Mouse (Mus musculus) lung, postnatal 0 days (tissue): ENCODE measurements around the gene Lrrc27. TPM values are rescaled to one million over a fixed set of nuclear protein-coding genes. Genes with fewer than 3 reads are reported as not detected.

Experiments used
- ATAC-seq: fragments of 200-750 bp; cut with Nextera tagmentation; 2 replicates; pipeline ENCODE4 v1.8.0; 2017; ENCODE audit warnings: moderate library complexity
- DNase-seq: peaks from one replicate; pipeline ENCODE4 v3.0.0-alpha.2; 2016; ENCODE audit warnings: low spot score
- H3K27ac ChIP-seq: fragments of 300-500 bp; sonication (generic); 2 replicates; pipeline ENCODE4 v1.5.1; 2014; ENCODE audit warnings: antibody characterized with exemption, mild to moderate bottlenecking, low read length, mixed read lengths
- H3K27me3 ChIP-seq: fragments of 300-500 bp; sonication (generic); replicated peaks from 2 replicates; pipeline ENCODE4 v1.6.1; 2014; ENCODE audit warnings: low read length, mixed read lengths; ENCODE audit not compliant: insufficient read depth
- H3K36me3 ChIP-seq: fragments of 300-500 bp; sonication (generic); 2 replicates; pipeline ENCODE4 v1.6.1; 2014; ENCODE audit warnings: low read length, mixed read lengths; ENCODE audit not compliant: insufficient read depth
- H3K4me1 ChIP-seq: fragments of 300-500 bp; sonication (generic); 2 replicates; pipeline ENCODE4 v1.6.1; 2014; ENCODE audit warnings: antibody characterized with exemption, low read depth, low read length, mixed read lengths; ENCODE audit not compliant: insufficient read depth
- H3K4me2 ChIP-seq: fragments of 300-500 bp; sonication (generic); replicated peaks from 2 replicates; pipeline ENCODE4 v1.6.1; 2014; ENCODE audit warnings: low read depth, mild to moderate bottlenecking, low read length, moderate library complexity, mixed read lengths
- H3K4me3 ChIP-seq: fragments of 300-500 bp; sonication (generic); 2 replicates; pipeline ENCODE4 v1.5.1; 2014; ENCODE audit warnings: low read depth, low read length
- H3K9ac ChIP-seq: fragments of 300-500 bp; sonication (generic); replicated peaks from 2 replicates; pipeline ENCODE4 v1.6.1; 2014; ENCODE audit warnings: low read depth, mild to moderate bottlenecking
- H3K9me3 ChIP-seq: fragments of 300-500 bp; sonication (generic); 2 replicates; pipeline ENCODE4 v1.6.1; 2016; ENCODE audit warnings: low read length, mixed read lengths
- CTCF ChIP-seq: IDR thresholded peaks from 2 replicates; pipeline ENCODE4 v1.5.1; 2016; ENCODE audit warnings: antibody characterized with exemption, mild to moderate bottlenecking
- EP300 ChIP-seq: IDR thresholded peaks from 2 replicates; pipeline ENCODE4 v1.6.1; 2016; ENCODE audit warnings: antibody characterized with exemption, mild to moderate bottlenecking, control low read depth
- WGBS: fragments of 180-500 bp; shearing (Covaris S2); extraction: QIAGEN DNeasy Blood & Tissue Kit; methylation state at CpG from one replicate; pipeline ENCODE4 v1.1.7; 2014; 5-methylcytosine and 5-hydroxymethylcytosine counted together
- polyA plus RNA-seq: library from polyadenylated mRNA; unstranded; fragments of >200 nt; fragmentation: Nextera tagmentation; extraction: Ambion mirVana; gene quantifications from 2 replicates; pipeline ENCODE4 v1.2.1, GENCODE M21; 2015

Gene Lrrc27
- polyA plus RNA-seq, result 2.3 and 2.7 TPM in 2 replicates

DNA sequence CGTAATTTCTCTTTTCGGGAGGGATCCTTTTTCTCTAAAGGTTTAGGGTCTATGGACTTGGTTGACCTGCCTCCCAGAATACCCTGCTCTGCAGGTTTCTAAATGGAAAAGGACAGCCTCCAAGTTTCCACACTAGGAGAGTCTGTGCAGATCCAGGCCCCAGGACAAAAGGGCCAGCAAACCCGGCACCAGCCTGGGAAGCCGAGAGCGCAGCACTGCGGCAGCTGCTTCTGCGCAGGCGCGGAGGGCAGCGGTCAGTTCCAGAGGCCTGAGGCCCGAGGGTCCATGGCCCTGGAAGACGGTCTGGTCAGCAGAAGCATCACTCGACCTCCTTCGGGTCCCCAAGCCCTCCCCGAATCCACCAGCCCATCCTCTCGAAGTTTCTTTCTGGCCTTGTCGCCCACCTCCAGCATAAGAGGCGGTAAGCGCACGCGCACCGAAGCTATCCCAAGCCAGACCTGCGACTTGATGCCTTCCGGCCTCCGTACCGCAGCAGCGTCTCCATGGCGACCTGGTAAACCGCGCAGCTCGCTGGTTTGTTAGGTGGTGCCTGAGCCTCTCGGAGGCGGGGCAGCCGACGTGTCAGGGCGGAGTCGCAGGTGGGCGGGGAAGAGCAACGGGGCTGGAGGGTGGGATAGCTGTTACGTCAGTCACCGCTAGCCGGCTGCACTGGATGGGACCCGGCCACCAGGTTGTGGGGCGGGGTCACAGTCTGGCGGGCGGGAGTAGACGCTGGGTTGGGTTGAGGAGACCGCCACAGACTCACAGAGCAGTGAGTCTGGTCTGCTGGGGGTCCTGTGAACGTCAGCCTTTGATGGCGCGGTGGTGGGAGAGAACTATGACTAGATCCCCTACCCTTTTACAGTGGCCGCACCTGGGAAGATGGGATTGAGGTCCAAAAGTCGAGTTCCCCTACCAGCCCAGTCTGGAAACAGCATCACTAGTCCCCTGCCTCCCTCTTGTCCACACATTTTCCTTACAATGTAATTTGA, at the start of gene Lrrc27, which contains the start of gene Stk32c:
TSS of gene Lrrc27 (plus strand) at position 235 of the 992 bp plus-strand sequence.
TSS of gene Stk32c (minus strand) at position 554 of the 992 bp plus-strand sequence.
- H3K4me2 ChIP-seq, result peak within 1 kb of the TSS; percentile 63
- ATAC-seq, result peak; percentile 98
- H3K9me3 ChIP-seq, result no peaks in the 10 kb centered on the region
- peaks cover 11% of the 10 kb centered on the region for H3K4me1 ChIP-seq
- peak within 1 kb of the TSS; percentile 56 for H3K4me3 ChIP-seq
- H3K36me3 ChIP-seq, result no peaks in the 10 kb centered on the region
- H3K27me3 ChIP-seq, result no peaks in the 10 kb centered on the region
- peak within 1 kb of the TSS; percentile 77 for H3K27ac ChIP-seq
- H3K9ac ChIP-seq, result peak within 1 kb of the TSS; percentile 59
- DNase-seq, result peak; percentile 99
- 2% methylated on average over 49 of the region's 53 CpGs for WGBS
- TF ChIP-seq EP300, result no peak
- peak; percentile 24; the same call in 1 of the 2 replicates for TF ChIP-seq CTCF

DNA sequence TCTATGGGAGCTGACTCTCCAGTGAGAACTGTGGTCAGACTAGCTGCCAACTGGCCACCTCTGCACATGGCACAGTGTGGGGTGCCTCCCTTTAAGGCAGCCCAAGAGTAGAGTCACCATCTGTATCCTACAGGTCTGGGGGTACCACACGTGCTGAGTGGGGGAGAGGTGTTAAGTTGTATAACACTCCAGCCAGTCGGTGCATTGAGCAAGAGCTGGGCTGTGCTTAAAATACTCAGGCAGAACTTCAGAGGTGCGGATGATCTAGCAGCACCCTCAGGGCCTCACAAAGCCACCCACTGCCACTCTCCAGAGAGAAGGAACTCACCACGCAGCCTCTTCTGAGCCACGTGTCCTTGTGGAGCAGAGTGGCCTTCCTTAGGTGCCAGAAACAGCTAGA, 48.4 kb upstream of the Lrrc27 start:
- Histone ChIP-seq H3K27ac (no peak overlapping the region), H3K4me2 (no peak overlapping the region), H3K36me3 (no peaks in the 10 kb centered on the region), H3K27me3 (no peaks in the 10 kb centered on the region), H3K9ac (no peak overlapping the region), H3K4me1 (no peaks in the 10 kb centered on the region), H3K9me3 (no peaks in the 10 kb centered on the region), H3K4me3 (no peak overlapping the region)
- ATAC-seq, result no peak
- TF ChIP-seq EP300 (no peak), CTCF (no peak)
- WGBS, result 59% methylated on average over 5 of the region's 5 CpGs
- DNase-seq, result no peak

DNA sequence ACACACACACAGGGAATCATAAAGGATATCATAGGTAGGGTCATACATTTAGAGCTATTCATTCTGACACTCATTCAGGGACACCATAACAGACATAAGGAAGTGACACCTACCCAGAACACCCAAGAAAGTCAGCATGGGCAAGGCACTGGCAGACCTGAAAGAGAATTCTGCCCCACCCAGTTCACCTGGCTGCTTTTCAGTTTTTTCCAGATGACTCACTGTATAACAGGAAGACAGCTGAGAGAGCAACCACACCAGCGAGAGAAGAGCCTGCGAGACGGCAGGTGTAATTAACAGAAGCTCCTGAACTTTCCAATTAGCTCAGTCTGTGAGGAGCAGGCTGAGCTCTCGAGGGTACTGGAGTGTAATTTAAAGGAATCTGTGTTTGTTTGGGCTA, 43.6 kb upstream of the Lrrc27 start:
- TF ChIP-seq CTCF (no peak), EP300 (no peak)
- 57% methylated on average over 4 of the region's 4 CpGs for WGBS
- H3K9me3 ChIP-seq, result no peaks in the 10 kb centered on the region
- H3K4me3 ChIP-seq, result no peak overlapping the region
- DNase-seq, result no peak
- H3K9ac ChIP-seq, result no peak overlapping the region
- H3K27ac ChIP-seq, result no peak overlapping the region
- no peak for ATAC-seq
- H3K36me3 ChIP-seq, result no peaks in the 10 kb centered on the region
- H3K27me3 ChIP-seq, result no peaks in the 10 kb centered on the region
- H3K4me2 ChIP-seq, result no peak overlapping the region
- no peaks in the 10 kb centered on the region for H3K4me1 ChIP-seq

DNA sequence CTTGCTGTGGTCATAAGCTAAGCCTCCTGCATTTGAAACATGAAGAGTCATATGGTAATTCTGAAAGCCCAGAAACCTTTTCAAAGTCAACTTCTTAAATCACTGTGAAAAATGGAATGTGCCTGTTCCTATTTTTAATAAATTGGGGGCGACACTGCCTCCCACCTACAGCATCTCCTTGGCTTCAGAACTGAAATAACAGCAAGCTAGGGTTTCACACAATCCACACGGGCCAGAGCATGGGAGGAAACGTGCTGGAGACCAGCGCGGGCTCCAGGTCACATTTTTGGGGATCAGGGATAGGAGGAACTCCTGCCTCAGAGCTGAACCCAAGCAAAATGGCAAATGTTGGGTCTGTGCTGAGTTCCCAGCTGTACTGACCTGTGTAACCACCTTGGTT, 33.5 kb upstream of the Lrrc27 start:
- Histone ChIP-seq H3K4me3 (no peak overlapping the region), H3K27me3 (no peaks in the 10 kb centered on the region), H3K9me3 (no peaks in the 10 kb centered on the region), H3K27ac (no peak overlapping the region), H3K4me2 (no peak overlapping the region), H3K36me3 (no peaks in the 10 kb centered on the region), H3K9ac (no peak overlapping the region), H3K4me1 (no peaks in the 10 kb centered on the region)
- TF ChIP-seq EP300 (no peak), CTCF (no peak)
- WGBS, result 75% methylated on average over 5 of the region's 5 CpGs
- DNase-seq (no peak), ATAC-seq (no peak)

DNA sequence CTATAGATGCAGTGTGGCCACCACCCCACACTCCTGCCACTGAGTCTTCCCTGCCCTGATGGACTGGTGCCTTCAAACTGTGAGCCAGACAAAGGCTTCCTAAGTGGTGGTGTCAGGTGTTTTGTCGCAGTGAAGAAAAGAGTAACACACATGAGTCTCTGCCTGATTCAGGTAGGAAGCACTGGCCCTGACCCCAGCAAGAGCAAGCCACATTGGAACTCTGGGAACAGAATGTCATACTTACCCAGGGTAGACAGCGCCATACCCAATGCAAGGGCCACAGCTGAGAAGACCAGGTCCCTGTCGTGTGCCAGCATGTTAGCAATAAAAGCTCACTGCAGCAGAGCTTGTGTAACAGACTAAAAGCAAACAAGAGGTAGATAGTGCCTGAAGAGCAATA, 32.7 kb upstream of the Lrrc27 start:
- 86% methylated on average over 3 of the region's 3 CpGs for WGBS
- Histone ChIP-seq H3K4me2 (no peak overlapping the region), H3K9me3 (no peaks in the 10 kb centered on the region), H3K9ac (no peak overlapping the region), H3K36me3 (no peaks in the 10 kb centered on the region), H3K27me3 (no peaks in the 10 kb centered on the region), H3K4me3 (no peak overlapping the region), H3K4me1 (no peaks in the 10 kb centered on the region), H3K27ac (no peak overlapping the region)
- no peak for TF ChIP-seq CTCF
- no peak for TF ChIP-seq EP300
- ATAC-seq (no peak), DNase-seq (no peak)

DNA sequence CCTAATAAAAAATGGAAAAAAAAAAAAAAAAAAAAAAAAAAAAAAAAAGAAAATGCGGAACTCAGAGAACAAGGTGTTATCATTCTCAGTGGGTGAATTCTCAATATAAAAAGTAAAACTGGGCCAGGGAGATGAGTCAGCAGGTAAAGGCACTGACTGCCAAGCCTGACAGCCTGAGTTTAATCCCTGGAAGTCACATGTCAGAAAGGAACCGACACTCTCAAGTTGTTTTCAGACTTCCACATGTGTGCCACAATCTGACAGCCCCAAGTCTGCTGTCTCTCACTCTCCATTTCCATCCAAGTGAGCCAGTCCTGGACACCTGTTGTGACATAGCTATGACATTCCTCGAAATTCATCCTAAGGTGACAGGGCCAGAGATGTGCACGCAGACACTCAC, 28.4 kb upstream of the Lrrc27 start:
- TF ChIP-seq EP300 (no peak), CTCF (no peak)
- Histone ChIP-seq H3K27me3 (peaks cover 9% of the 10 kb centered on the region), H3K36me3 (no peaks in the 10 kb centered on the region), H3K9ac (no peak overlapping the region), H3K9me3 (no peaks in the 10 kb centered on the region), H3K4me3 (no peak overlapping the region), H3K4me1 (no peaks in the 10 kb centered on the region), H3K27ac (no peak overlapping the region), H3K4me2 (no peak overlapping the region)
- DNase-seq, result no peak
- ATAC-seq, result no peak
- 68% methylated on average over 4 of the region's 4 CpGs for WGBS
